Mouse (Mus musculus): ENCODE measurements around the gene Tfcp2. TPM values are rescaled to one million over a fixed set of nuclear protein-coding genes. Genes with fewer than 3 reads are reported as not detected.

The Tfcp2 gene
- polyA plus RNA-seq, 1 experiment from 2014 or later, result 32.0 TPM

GRCm38 (mm10) chr15:100463712-100464111 is 88.1 kb downstream of the Tfcp2 start:
- H3K27ac ChIP-seq (ENCODE audit: low read depth, low read length), result no peak overlapping the region
- no peaks in the 10 kb centered on the region for H3K36me3 ChIP-seq (ENCODE audit: control insufficient read depth, insufficient read depth, low read length)
- H3K4me1 ChIP-seq (ENCODE audit: control insufficient read depth, insufficient read depth, low read length), result peaks cover 10% of the 10 kb centered on the region; the same call in 1 of the 2 replicates
- no peaks in the 10 kb centered on the region for H3K9me3 ChIP-seq (ENCODE audit: control insufficient read depth, low read length)
- H3K9ac ChIP-seq (replicated peaks; ENCODE audit: low read depth, low read length), result no peak overlapping the region
- no peak for ATAC-seq (ENCODE audit: low read depth)
- no peak overlapping the region for H3K4me3 ChIP-seq (ENCODE audit: low read depth, low read length)
- H3K4me2 ChIP-seq (ENCODE audit: low read depth, low read length), result no peak overlapping the region
- no peaks in the 10 kb centered on the region for H3K27me3 ChIP-seq (ENCODE audit: control insufficient read depth, insufficient read depth, low read length)
- WGBS, result 24% methylated on average over 6 of the region's 6 CpGs

DNA sequence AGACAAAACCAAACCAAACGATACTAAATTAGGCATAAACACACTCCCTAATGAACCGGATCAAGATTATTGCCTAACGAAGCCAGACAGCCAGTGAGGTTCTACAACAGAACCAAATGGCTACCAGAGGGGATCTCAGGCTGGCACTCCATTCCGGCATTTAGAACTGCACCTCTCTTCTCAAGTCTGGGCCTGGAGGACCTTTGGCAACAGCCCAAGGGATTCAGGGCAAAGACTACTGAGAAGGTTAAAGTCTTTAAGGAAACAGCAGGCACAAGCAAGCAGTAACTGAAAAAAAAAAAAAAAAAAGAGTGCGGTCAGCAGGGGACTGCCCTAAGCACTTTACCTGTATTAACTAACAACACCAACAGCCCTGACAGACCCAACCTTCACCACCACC is 89.7 kb downstream of the Tfcp2 start:
- Histone ChIP-seq H3K4me1 (ENCODE audit: control insufficient read depth, insufficient read depth, low read length) (peaks cover 2% of the 10 kb centered on the region; the same call in 1 of the 2 replicates), H3K9ac (replicated peaks; ENCODE audit: low read depth, low read length) (no peak overlapping the region), H3K4me3 (ENCODE audit: low read depth, low read length) (no peak overlapping the region), H3K36me3 (ENCODE audit: control insufficient read depth, insufficient read depth, low read length) (no peaks in the 10 kb centered on the region), H3K9me3 (ENCODE audit: control insufficient read depth, low read length) (no peaks in the 10 kb centered on the region), H3K27me3 (ENCODE audit: control insufficient read depth, insufficient read depth, low read length) (no peaks in the 10 kb centered on the region), H3K27ac (ENCODE audit: low read depth, low read length) (no peak overlapping the region), H3K4me2 (ENCODE audit: low read depth, low read length) (no peak overlapping the region)
- 76% methylated on average over 4 of the region's 5 CpGs for WGBS
- ATAC-seq (ENCODE audit: low read depth), result no peak

- no peak for ATAC-seq (ENCODE audit: low read depth)
- 63% methylated on average over 9 of the region's 9 CpGs for WGBS
- Histone ChIP-seq H3K4me3 (ENCODE audit: low read depth, low read length) (no peak overlapping the region), H3K4me2 (ENCODE audit: low read depth, low read length) (no peak overlapping the region), H3K36me3 (ENCODE audit: control insufficient read depth, insufficient read depth, low read length) (no peaks in the 10 kb centered on the region), H3K9ac (replicated peaks; ENCODE audit: low read depth, low read length) (no peak overlapping the region), H3K27me3 (ENCODE audit: control insufficient read depth, insufficient read depth, low read length) (no peaks in the 10 kb centered on the region), H3K4me1 (ENCODE audit: control insufficient read depth, insufficient read depth, low read length) (peaks cover under 1% of the 10 kb centered on the region; the same call in 1 of the 2 replicates), H3K27ac (ENCODE audit: low read depth, low read length) (no peak overlapping the region), H3K9me3 (ENCODE audit: control insufficient read depth, low read length) (no peaks in the 10 kb centered on the region)
Measured at GRCm38 (mm10) chr15:100461646-100462045, 90.2 kb downstream of the Tfcp2 start.

GRCm38 (mm10) chr15:100460942-100461341 is 90.9 kb downstream of the Tfcp2 start:
- WGBS, result 10% methylated on average over 12 of the region's 12 CpGs
- no peaks in the 10 kb centered on the region for H3K9me3 ChIP-seq (ENCODE audit: control insufficient read depth, low read length)
- H3K9ac ChIP-seq (replicated peaks; ENCODE audit: low read depth, low read length), result no peak overlapping the region
- H3K36me3 ChIP-seq (ENCODE audit: control insufficient read depth, insufficient read depth, low read length), result no peaks in the 10 kb centered on the region
- H3K4me2 ChIP-seq (ENCODE audit: low read depth, low read length), result no peak overlapping the region
- no peaks in the 10 kb centered on the region for H3K4me1 ChIP-seq (ENCODE audit: control insufficient read depth, insufficient read depth, low read length)
- H3K4me3 ChIP-seq (ENCODE audit: low read depth, low read length), result no peak overlapping the region
- H3K27me3 ChIP-seq (ENCODE audit: control insufficient read depth, insufficient read depth, low read length), result no peaks in the 10 kb centered on the region
- H3K27ac ChIP-seq (ENCODE audit: low read depth, low read length), result no peak overlapping the region
- no peak for ATAC-seq (ENCODE audit: low read depth)

- H3K9me3 ChIP-seq (ENCODE audit: control insufficient read depth, low read length), result no peaks in the 10 kb centered on the region
- no peak overlapping the region for H3K27ac ChIP-seq (ENCODE audit: low read depth, low read length)
- no peaks in the 10 kb centered on the region for H3K4me1 ChIP-seq (ENCODE audit: control insufficient read depth, insufficient read depth, low read length)
- no peak for ATAC-seq (ENCODE audit: low read depth)
- no peak overlapping the region for H3K4me3 ChIP-seq (ENCODE audit: low read depth, low read length)
- no peaks in the 10 kb centered on the region for H3K27me3 ChIP-seq (ENCODE audit: control insufficient read depth, insufficient read depth, low read length)
- no peak overlapping the region for H3K9ac ChIP-seq (replicated peaks; ENCODE audit: low read depth, low read length)
- no peaks in the 10 kb centered on the region for H3K36me3 ChIP-seq (ENCODE audit: control insufficient read depth, insufficient read depth, low read length)
- H3K4me2 ChIP-seq (ENCODE audit: low read depth, low read length), result no peak overlapping the region
- 40% methylated on average over 10 of the region's 10 CpGs for WGBS
Measured at GRCm38 (mm10) chr15:100458055-100458454, 93.8 kb downstream of the Tfcp2 start.

DNA sequence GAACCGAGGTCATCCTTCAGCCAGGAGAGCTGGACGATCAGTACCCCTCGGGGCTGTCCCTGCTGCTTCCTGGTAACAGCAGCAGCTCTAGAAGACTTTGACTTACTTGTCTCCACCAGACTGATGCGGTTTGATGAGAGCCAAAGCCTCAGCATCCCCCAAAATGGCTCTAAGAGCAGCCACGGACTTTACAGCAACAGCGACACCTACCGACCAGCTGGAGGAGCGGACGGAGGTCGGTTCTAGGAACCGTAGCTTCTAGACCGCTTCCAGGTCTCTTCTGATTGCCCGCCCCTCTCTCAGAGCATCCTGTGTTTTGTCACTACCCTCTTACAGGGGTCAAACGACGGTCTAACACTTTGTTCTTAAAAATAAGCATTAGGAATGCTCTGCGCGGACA is 94.5 kb downstream of the Tfcp2 start:
- Histone ChIP-seq H3K9me3 (ENCODE audit: control insufficient read depth, low read length) (no peaks in the 10 kb centered on the region), H3K9ac (replicated peaks; ENCODE audit: low read depth, low read length) (no peak overlapping the region), H3K27me3 (ENCODE audit: control insufficient read depth, insufficient read depth, low read length) (no peaks in the 10 kb centered on the region), H3K36me3 (ENCODE audit: control insufficient read depth, insufficient read depth, low read length) (no peaks in the 10 kb centered on the region), H3K4me2 (ENCODE audit: low read depth, low read length) (no peak overlapping the region), H3K4me3 (ENCODE audit: low read depth, low read length) (no peak overlapping the region), H3K4me1 (ENCODE audit: control insufficient read depth, insufficient read depth, low read length) (no peaks in the 10 kb centered on the region), H3K27ac (ENCODE audit: low read depth, low read length) (no peak overlapping the region)
- WGBS, result 7% methylated on average over 17 of the region's 17 CpGs
- ATAC-seq (ENCODE audit: low read depth), result peak; percentile 63; the same call in 1 of the 2 replicates

- Histone ChIP-seq H3K36me3 (ENCODE audit: control insufficient read depth, insufficient read depth, low read length) (no peaks in the 10 kb centered on the region), H3K9me3 (ENCODE audit: control insufficient read depth, low read length) (no peaks in the 10 kb centered on the region)
- no peak for ATAC-seq (ENCODE audit: low read depth)
Measured at GRCm38 (mm10) chr15:100456356-100456991, 95.3 kb downstream of the Tfcp2 start.

DNA sequence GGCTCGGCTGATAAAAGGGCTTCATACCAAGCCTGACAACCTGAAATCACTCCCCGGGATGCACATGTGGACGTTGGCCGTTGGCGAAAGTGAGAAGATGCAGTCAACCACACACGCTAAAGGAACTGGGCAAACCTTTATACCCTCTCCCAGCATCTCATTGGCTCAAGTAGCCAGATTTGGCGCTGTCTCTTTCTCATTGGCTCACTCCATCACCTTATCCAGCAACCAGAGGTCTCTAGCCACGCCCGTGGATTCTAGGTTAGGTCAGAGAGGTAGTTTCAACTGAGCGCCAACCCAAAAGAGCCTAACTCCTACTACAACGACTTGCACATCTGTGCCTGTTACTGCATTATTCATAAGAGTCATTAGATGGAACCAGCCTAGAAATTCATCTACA is 99.3 kb downstream of the Tfcp2 start:
- Histone ChIP-seq H3K36me3 (ENCODE audit: control insufficient read depth, insufficient read depth, low read length) (no peaks in the 10 kb centered on the region), H3K4me3 (ENCODE audit: low read depth, low read length) (no peak overlapping the region), H3K27ac (ENCODE audit: low read depth, low read length) (no peak overlapping the region), H3K4me2 (ENCODE audit: low read depth, low read length) (no peak overlapping the region), H3K4me1 (ENCODE audit: control insufficient read depth, insufficient read depth, low read length) (0 out of 2 replicates have a peak, but pooled peaks cover 3% of the 10 kb centered on the region), H3K27me3 (ENCODE audit: control insufficient read depth, insufficient read depth, low read length) (no peaks in the 10 kb centered on the region), H3K9ac (replicated peaks; ENCODE audit: low read depth, low read length) (no peak overlapping the region), H3K9me3 (ENCODE audit: control insufficient read depth, low read length) (no peaks in the 10 kb centered on the region)
- WGBS, result 85% methylated on average over 11 of the region's 11 CpGs
- no peak for ATAC-seq (ENCODE audit: low read depth)

More at GRCm38 (mm10) chr15:100456356-100456991, 95.3 kb downstream of the Tfcp2 start:
- Histone ChIP-seq H3K4me1 (ENCODE audit: control insufficient read depth, insufficient read depth, low read length) (no peaks in the 10 kb centered on the region), H3K4me3 (ENCODE audit: low read depth, low read length) (no peak overlapping the region), H3K4me2 (ENCODE audit: low read depth, low read length) (no peak overlapping the region), H3K27ac (ENCODE audit: low read depth, low read length) (no peak overlapping the region), H3K9ac (replicated peaks; ENCODE audit: low read depth, low read length) (no peak overlapping the region), H3K27me3 (ENCODE audit: control insufficient read depth, insufficient read depth, low read length) (no peaks in the 10 kb centered on the region)
- WGBS, result 69% methylated on average over 7 of the region's 7 CpGs

DNA sequence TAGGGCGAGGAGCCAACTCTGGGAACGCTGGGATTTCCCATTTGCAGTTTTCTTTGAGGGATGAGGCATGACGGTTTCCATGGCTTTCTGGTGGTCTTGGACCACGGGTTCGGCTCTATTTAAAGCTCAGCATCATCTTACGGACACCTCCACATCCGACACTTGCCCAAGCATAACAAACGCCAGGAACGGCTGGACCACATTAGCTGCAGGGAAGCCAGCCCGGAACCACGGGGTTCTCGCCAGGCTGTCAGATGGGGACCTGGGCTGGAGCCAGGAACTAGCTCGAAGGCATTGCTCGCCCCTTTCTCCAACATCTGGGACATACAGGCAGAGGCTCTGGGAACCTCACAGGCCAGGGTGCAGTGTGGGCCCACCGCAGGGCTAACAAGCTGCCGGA is 100.6 kb downstream of the Tfcp2 start:
- H3K27me3 ChIP-seq (ENCODE audit: control insufficient read depth, insufficient read depth, low read length), result no peaks in the 10 kb centered on the region
- no peak overlapping the region for H3K4me3 ChIP-seq (ENCODE audit: low read depth, low read length)
- H3K9ac ChIP-seq (replicated peaks; ENCODE audit: low read depth, low read length), result no peak overlapping the region
- no peak for ATAC-seq (ENCODE audit: low read depth)
- H3K36me3 ChIP-seq (ENCODE audit: control insufficient read depth, insufficient read depth, low read length), result no peaks in the 10 kb centered on the region
- no peak overlapping the region for H3K4me2 ChIP-seq (ENCODE audit: low read depth, low read length)
- no peak overlapping the region for H3K27ac ChIP-seq (ENCODE audit: low read depth, low read length)
- H3K4me1 ChIP-seq (ENCODE audit: control insufficient read depth, insufficient read depth, low read length), result 0 out of 2 replicates have a peak, but pooled peaks cover 3% of the 10 kb centered on the region
- no peaks in the 10 kb centered on the region for H3K9me3 ChIP-seq (ENCODE audit: control insufficient read depth, low read length)
- WGBS, result 60% methylated on average over 16 of the region's 16 CpGs

All from neural tube, embryonic 14.5 days (tissue).